Mouse (Mus musculus) c-Kit-positive CD71-negative TER-119-negative erythroid progenitor cells, embryonic 14.5 days (primary cell): ENCODE results near the gene Vdr.

Experiments
- DNase-seq: peaks from one replicate; pipeline ENCODE4 v3.0.0-alpha.2; 2013; ENCODE audit warnings: low read depth

The Vdr gene

GRCm38 (mm10) chr15:97847285-97847684 lies 63.1 kb downstream of the Vdr start:
- DNase-seq: no peak

GRCm38 (mm10) chr15:97846121-97846882 lies 64.1 kb downstream of the Vdr start:
- no peak for DNase-seq

GRCm38 (mm10) chr15:97844037-97845034 lies 66.1 kb downstream of the Vdr start, which contains the start of gene Hdac7:
TSS of gene Hdac7 (minus strand) at chr15:97844502.
- no peak for DNase-seq

- DNase-seq: no peak
These were observed 67.2 kb downstream of the Vdr start for GRCm38 (mm10) chr15:97843247-97843651.

GRCm38 (mm10) chr15:97842058-97842457 lies 68.4 kb downstream of the Vdr start:
- DNase-seq: no peak

GRCm38 (mm10) chr15:97841383-97841782 lies 69.0 kb downstream of the Vdr start:
- DNase-seq: no peak

GRCm38 (mm10) chr15:97840781-97841180 lies 69.6 kb downstream of the Vdr start:
- DNase-seq: no peak

GRCm38 (mm10) chr15:97839991-97840455 lies 70.4 kb downstream of the Vdr start:
- DNase-seq: no peak

GRCm38 (mm10) chr15:97839473-97839872 lies 71.0 kb downstream of the Vdr start:
- DNase-seq: no peak

GRCm38 (mm10) chr15:97839012-97839411 lies 71.4 kb downstream of the Vdr start:
- no peak for DNase-seq

GRCm38 (mm10) chr15:97838395-97838794 lies 72.0 kb downstream of the Vdr start:
- DNase-seq: no peak

GRCm38 (mm10) chr15:97837491-97838061 lies 72.9 kb downstream of the Vdr start:
- DNase-seq: no peak

- DNase-seq: no peak
These were observed 73.6 kb downstream of the Vdr start for GRCm38 (mm10) chr15:97836894-97837247.

- no peak for DNase-seq
These were observed 74.1 kb downstream of the Vdr start for GRCm38 (mm10) chr15:97836153-97836893.

GRCm38 (mm10) chr15:97832764-97833479 lies 77.5 kb downstream of the Vdr start:
- DNase-seq: no peak

- DNase-seq: no peak
These were observed 78.3 kb downstream of the Vdr start for GRCm38 (mm10) chr15:97831987-97832640.

- DNase-seq: no peak
These were observed 79.0 kb downstream of the Vdr start for GRCm38 (mm10) chr15:97831242-97831986.

- DNase-seq: no peak
These were observed 79.6 kb downstream of the Vdr start for GRCm38 (mm10) chr15:97830788-97831241.

GRCm38 (mm10) chr15:97830253-97830787 lies 80.1 kb downstream of the Vdr start:
- no peak for DNase-seq
